Mouse (Mus musculus) stomach, embryonic 16.5 days (tissue): Measurements from ENCODE around the gene Myl3. TPM values are rescaled to one million over a fixed set of nuclear protein-coding genes. Genes with fewer than 3 reads are reported as not detected.
A peak's percentile ranks its signal among the peaks of the same experiment; 100 is the strongest.

ENCODE experiments used
- ATAC-seq: fragments of 200-750 bp; cut with Nextera tagmentation; 2 replicates; pipeline ENCODE4 v1.8.0; 2017; ENCODE audit warnings: moderate number of reproducible peaks, moderate TSS enrichment; ENCODE audit not compliant: insufficient read depth, low FRiP score
- H3K27ac ChIP-seq: fragments of 300-500 bp; sonication (generic); 2 replicates; pipeline ENCODE4 v1.5.1; 2014; ENCODE audit warnings: low read length
- H3K27me3 ChIP-seq: fragments of 300-500 bp; sonication (generic); 2 replicates; pipeline ENCODE4 v1.6.1; 2014; ENCODE audit warnings: low read length, control low read depth, mixed read lengths; ENCODE audit not compliant: control insufficient read depth, insufficient read depth
- H3K36me3 ChIP-seq: fragments of 300-500 bp; sonication (generic); 2 replicates; pipeline ENCODE4 v1.6.1; 2014; ENCODE audit warnings: low read length; ENCODE audit not compliant: control insufficient read depth, insufficient read depth
- H3K4me1 ChIP-seq: fragments of 300-500 bp; sonication (generic); 2 replicates; pipeline ENCODE4 v1.6.1; 2014; ENCODE audit warnings: low read length, control low read depth, mixed read lengths; ENCODE audit not compliant: control insufficient read depth, insufficient read depth
- H3K4me2 ChIP-seq: fragments of 300-500 bp; sonication (generic); 2 replicates; pipeline ENCODE4 v1.6.1; 2014; ENCODE audit warnings: low read depth, low read length, mixed read lengths
- H3K4me3 ChIP-seq: fragments of 300-500 bp; sonication (generic); replicated peaks from 2 replicates; pipeline ENCODE4 v1.5.1; 2014; ENCODE audit warnings: mild to moderate bottlenecking, low read length
- H3K9ac ChIP-seq: fragments of 300-500 bp; sonication (generic); 2 replicates; pipeline ENCODE4 v1.6.1; 2014; ENCODE audit warnings: low read length
- H3K9me3 ChIP-seq: fragments of 300-500 bp; sonication (generic); replicated peaks from 2 replicates; pipeline ENCODE4 v1.6.1; 2016; ENCODE audit warnings: low read length, control low read depth; ENCODE audit not compliant: control insufficient read depth
- WGBS: fragments of 180-500 bp; shearing (Covaris S2); extraction: QIAGEN DNeasy Blood & Tissue Kit; methylation state at CpG from one replicate; pipeline ENCODE4 v1.1.7; 2014; 5-methylcytosine and 5-hydroxymethylcytosine counted together
- polyA plus RNA-seq: library from polyadenylated mRNA; unstranded; fragments of >200 nt; fragmentation: Nextera tagmentation; extraction: Ambion mirVana; gene quantifications from 2 replicates; pipeline ENCODE4 v1.2.1, GENCODE M21; 2015

Gene Myl3
- polyA plus RNA-seq, 1 experiment from 2014 or later, result 12.9 TPM

DNA sequence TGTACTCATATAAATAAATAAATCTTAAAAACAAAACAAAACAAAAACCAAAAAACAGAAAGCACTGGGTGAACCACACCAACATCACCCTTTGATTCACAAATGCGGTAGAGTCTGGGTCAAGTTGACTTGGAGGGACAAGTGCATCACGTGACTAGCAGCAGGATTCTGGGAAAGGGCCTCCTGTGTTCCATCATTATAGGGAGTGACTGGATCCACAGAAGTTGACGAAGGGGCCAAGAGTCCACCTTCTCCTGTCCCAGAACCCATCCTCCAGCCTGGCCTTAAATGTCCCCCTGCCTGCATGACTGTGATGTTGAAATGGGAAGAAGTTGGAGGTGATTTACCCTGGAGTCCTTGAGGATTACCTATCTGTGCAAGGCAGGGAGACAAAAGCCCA is 22.9 kb upstream of the Myl3 start:
- no peaks in the 10 kb centered on the region for H3K9me3 ChIP-seq
- no peaks in the 10 kb centered on the region for H3K4me1 ChIP-seq
- H3K27ac ChIP-seq, result no peak overlapping the region
- H3K9ac ChIP-seq, result no peak overlapping the region
- no peaks in the 10 kb centered on the region; the same call in 1 of the 2 replicates for H3K36me3 ChIP-seq
- ATAC-seq, result no peak
- no peak overlapping the region for H3K4me2 ChIP-seq
- 82% methylated on average over 3 of the region's 3 CpGs for WGBS
- H3K4me3 ChIP-seq, result no peak overlapping the region
- no peaks in the 10 kb centered on the region for H3K27me3 ChIP-seq

GRCm38 (mm10) chr9:110719977-110720376 is 21.7 kb upstream of the Myl3 start:
- Histone ChIP-seq H3K4me2 (no peak overlapping the region), H3K27me3 (no peaks in the 10 kb centered on the region), H3K4me1 (no peaks in the 10 kb centered on the region), H3K9ac (no peak overlapping the region), H3K4me3 (no peak overlapping the region), H3K36me3 (no peaks in the 10 kb centered on the region; the same call in 1 of the 2 replicates), H3K27ac (no peak overlapping the region), H3K9me3 (no peaks in the 10 kb centered on the region)
- ATAC-seq, result no peak
- WGBS, result 60% methylated on average over 5 of the region's 5 CpGs

GRCm38 (mm10) chr9:110722060-110722459 is 19.6 kb upstream of the Myl3 start:
- WGBS, result 92% methylated on average over 10 of the region's 10 CpGs
- Histone ChIP-seq H3K9me3 (no peaks in the 10 kb centered on the region), H3K4me3 (no peak overlapping the region), H3K4me1 (peaks cover 4% of the 10 kb centered on the region; the same call in 1 of the 2 replicates), H3K27me3 (peaks cover 5% of the 10 kb centered on the region; the same call in 1 of the 2 replicates), H3K36me3 (no peaks in the 10 kb centered on the region; the same call in 1 of the 2 replicates), H3K9ac (no peak overlapping the region), H3K27ac (no peak overlapping the region), H3K4me2 (no peak overlapping the region)
- ATAC-seq, result no peak

DNA sequence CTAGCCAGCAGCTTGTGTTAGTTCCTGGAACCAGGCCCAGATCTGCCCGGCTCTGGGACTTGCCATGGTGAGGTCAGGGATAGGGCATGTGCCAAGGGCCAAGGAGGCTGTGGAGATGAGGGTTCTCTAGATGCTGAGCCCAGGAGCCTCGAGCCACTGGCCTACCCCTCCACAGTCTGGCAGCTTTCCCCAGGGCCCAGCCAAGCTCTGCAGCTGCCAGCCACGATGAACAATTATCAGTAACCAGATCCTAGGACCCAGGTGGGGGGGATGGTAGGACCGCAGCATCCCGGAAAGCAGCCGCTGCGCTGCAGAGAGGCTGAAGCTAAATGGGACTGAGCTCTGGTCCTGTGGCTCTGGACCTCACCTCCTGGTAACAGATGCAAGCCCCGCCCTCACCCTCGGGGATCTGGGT is 15.9 kb upstream of the Myl3 start:
- no peak overlapping the region for H3K9ac ChIP-seq

DNA sequence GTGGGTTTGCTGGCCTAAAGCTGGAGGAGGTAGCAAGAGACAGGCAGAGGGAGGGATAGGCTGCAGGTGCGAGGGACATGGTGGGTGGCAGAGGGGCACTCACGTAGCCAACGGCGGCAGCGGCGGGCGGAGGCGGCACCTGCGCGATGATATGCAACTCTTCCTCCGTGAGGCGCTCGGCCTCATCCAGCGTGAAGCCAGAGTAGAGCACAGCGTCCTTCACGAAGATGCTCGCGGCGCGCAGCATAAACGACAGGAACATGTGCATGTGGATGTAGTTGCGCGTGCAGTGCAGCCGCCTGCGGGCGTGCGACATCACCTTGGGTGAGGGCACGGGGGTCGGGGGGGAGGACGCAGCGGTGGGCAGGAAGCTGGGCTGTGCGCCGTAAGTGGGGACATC is 14.8 kb upstream of the Myl3 start:
- Histone ChIP-seq H3K4me2 (peak overlapping the region; percentile 36), H3K27me3 (peaks cover 10% of the 10 kb centered on the region), H3K36me3 (no peaks in the 10 kb centered on the region; the same call in 1 of the 2 replicates), H3K9ac (no peak overlapping the region), H3K4me1 (peaks cover 4% of the 10 kb centered on the region; the same call in 1 of the 2 replicates), H3K4me3 (no peak overlapping the region; the same call in 1 of the 2 replicates), H3K9me3 (no peaks in the 10 kb centered on the region), H3K27ac (no peak overlapping the region)
- ATAC-seq, result no peak
- WGBS, result 31% methylated on average over 32 of the region's 33 CpGs

More for the DNA sequence above, 15.9 kb upstream of the Myl3 start:
- no peaks in the 10 kb centered on the region for H3K9me3 ChIP-seq
- peak; percentile 26; the same call in 1 of the 2 replicates for ATAC-seq
- no peak overlapping the region for H3K4me3 ChIP-seq
- no peaks in the 10 kb centered on the region; the same call in 1 of the 2 replicates for H3K36me3 ChIP-seq
- H3K27ac ChIP-seq, result no peak overlapping the region
- peaks cover 4% of the 10 kb centered on the region; the same call in 1 of the 2 replicates for H3K4me1 ChIP-seq
- peaks cover 10% of the 10 kb centered on the region for H3K27me3 ChIP-seq
- no peak overlapping the region for H3K4me2 ChIP-seq
- WGBS, result 20% methylated on average over 9 of the region's 9 CpGs

DNA sequence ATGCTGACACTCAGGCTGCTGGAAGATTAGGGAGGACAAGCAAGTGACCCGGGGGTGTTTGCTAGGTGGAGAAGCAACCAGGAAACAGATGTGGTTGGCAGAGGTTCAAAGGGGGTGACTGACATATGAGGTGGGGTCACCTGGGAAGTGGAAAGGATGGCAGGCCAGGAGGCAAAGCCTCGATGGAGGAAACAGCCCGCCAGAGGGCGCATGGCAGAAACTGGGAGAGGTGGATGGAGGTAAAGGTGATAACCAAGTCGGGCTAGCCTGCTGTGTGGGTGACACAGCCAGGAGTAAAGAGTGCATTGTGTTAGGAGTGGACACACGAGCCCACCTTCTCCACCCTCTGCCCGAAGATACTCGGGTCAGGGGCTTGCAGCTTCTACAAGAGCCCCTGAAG is 11.8 kb upstream of the Myl3 start:
- H3K27ac ChIP-seq, result no peak overlapping the region
- peaks cover 22% of the 10 kb centered on the region for H3K4me1 ChIP-seq
- no peaks in the 10 kb centered on the region for H3K9me3 ChIP-seq
- no peak overlapping the region for H3K4me3 ChIP-seq
- 19% methylated on average over 8 of the region's 8 CpGs for WGBS
- no peak overlapping the region for H3K4me2 ChIP-seq
- no peak for ATAC-seq
- H3K27me3 ChIP-seq, result peaks cover 10% of the 10 kb centered on the region
- H3K9ac ChIP-seq, result no peak overlapping the region
- H3K36me3 ChIP-seq, result no peaks in the 10 kb centered on the region

DNA sequence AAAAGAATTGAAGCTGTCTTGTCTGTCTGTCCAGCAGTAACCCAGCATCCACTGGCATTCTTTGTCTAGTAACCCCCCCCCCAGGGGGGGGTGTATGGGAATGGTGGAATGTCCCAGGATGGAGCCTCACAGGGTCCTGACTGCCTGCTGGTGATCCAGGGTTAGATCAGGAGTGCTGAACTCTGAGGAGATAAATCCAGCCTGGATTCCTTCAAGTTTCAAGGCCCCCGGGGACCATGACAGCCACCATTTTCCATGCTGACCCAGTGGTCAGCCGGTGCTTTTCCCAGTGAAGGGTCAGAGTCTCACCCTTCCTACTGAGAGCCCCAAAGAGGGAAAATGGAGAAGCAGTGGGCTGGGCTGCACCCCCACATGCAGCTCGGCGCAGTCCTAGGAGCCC is 9.8 kb upstream of the Myl3 start:
- H3K9ac ChIP-seq, result peak overlapping the region; percentile 36; the same call in 1 of the 2 replicates
- H3K36me3 ChIP-seq, result no peaks in the 10 kb centered on the region
- H3K4me3 ChIP-seq, result no peak overlapping the region
- H3K27ac ChIP-seq, result no peak overlapping the region
- no peaks in the 10 kb centered on the region for H3K9me3 ChIP-seq
- no peak for ATAC-seq
- WGBS, result 57% methylated on average over 4 of the region's 4 CpGs
- H3K4me2 ChIP-seq, result peak overlapping the region; percentile 76; the same call in 1 of the 2 replicates
- peaks cover 26% of the 10 kb centered on the region for H3K4me1 ChIP-seq
- peaks cover 8% of the 10 kb centered on the region for H3K27me3 ChIP-seq

GRCm38 (mm10) chr9:110732623-110733022 is 9.0 kb upstream of the Myl3 start:
- Histone ChIP-seq H3K4me3 (peak overlapping the region; percentile 45), H3K27me3 (peaks cover 3% of the 10 kb centered on the region), H3K9me3 (no peaks in the 10 kb centered on the region), H3K4me1 (peaks cover 26% of the 10 kb centered on the region), H3K9ac (peak overlapping the region; percentile 66), H3K27ac (peak overlapping the region; percentile 76), H3K4me2 (peak overlapping the region; percentile 76), H3K36me3 (no peaks in the 10 kb centered on the region)
- ATAC-seq, result peak; percentile 93
- under 1% methylated on average over 26 of the region's 26 CpGs for WGBS

DNA sequence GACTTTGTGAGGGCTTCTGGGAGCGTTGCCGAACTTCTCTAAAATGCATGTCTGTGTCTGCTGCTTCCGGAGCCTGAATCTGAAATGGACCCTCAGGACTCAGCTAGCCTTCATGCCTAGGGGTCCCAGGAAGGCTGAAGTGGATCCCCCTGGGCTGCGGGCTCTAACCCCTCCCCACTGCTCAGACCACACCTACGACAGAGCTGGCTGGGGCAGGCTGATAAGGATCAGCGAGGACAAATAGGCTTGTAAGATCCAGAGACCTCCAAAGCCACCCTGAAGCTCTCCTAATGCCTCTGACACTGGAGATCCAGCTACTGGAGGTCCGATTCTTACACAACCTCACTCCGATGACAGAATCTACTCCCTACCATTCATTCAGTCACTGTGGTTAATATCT is 8.6 kb upstream of the Myl3 start:
- no peaks in the 10 kb centered on the region; the same call in 1 of the 2 replicates for H3K27me3 ChIP-seq
- H3K4me3 ChIP-seq, result peak overlapping the region; percentile 45
- H3K4me1 ChIP-seq, result peaks cover 26% of the 10 kb centered on the region
- peak overlapping the region; percentile 76 for H3K4me2 ChIP-seq
- 3% methylated on average over 8 of the region's 8 CpGs for WGBS
- no peak for ATAC-seq
- no peaks in the 10 kb centered on the region for H3K36me3 ChIP-seq
- H3K27ac ChIP-seq, result peak overlapping the region; percentile 76
- H3K9ac ChIP-seq, result peak overlapping the region; percentile 66
- H3K9me3 ChIP-seq, result no peaks in the 10 kb centered on the region
